Mouse (Mus musculus): Measurements from ENCODE around the gene Olfr167.
"Not testable (repeated sequence)": the region's sequence is repeated elsewhere in the genome, so short reads cannot be mapped to it uniquely, and the experiment has no call there.

Olfr167 gene

GRCm38 (mm10) chr16:19522166-19522565 lies at the start of gene Olfr167:
Olfr167 (minus strand) TSS chr16:19522266.
- in situ Hi-C loops (cut with MboI, MseI), result loop anchor here (25.0 kb wide), 1 partner anchor 540 kb away; no protein-coding TSS in a partner anchor

GRCm38 (mm10) chr16:19571709-19572108 lies 49.6 kb upstream of the Olfr167 start, which contains the start of gene Olfr169:
Olfr169 (minus strand) TSS chr16:19571809.
- in situ Hi-C loops (cut with MboI, MseI), result not testable (repeated sequence)

GRCm38 (mm10) chr16:19553429-19553828 lies 31.4 kb upstream of the Olfr167 start:
- in situ Hi-C loops (cut with MboI, MseI), result not testable (repeated sequence)

- in situ Hi-C loops (cut with MboI, MseI), result not testable (repeated sequence)
Measured at GRCm38 (mm10) chr16:19552246-19552645, 30.2 kb upstream of the Olfr167 start.

- in situ Hi-C loops (cut with MboI, MseI), result no loop called here
Measured at GRCm38 (mm10) chr16:19535455-19535854, 13.4 kb upstream of the Olfr167 start, which contains the start of gene Olfr168. Olfr168 (minus strand) TSS chr16:19535555.

GRCm38 (mm10) chr16:19483394-19483793 lies 38.7 kb downstream of the Olfr167 start, which contains the start of gene Olfr166:
Olfr166 (plus strand) TSS chr16:19483694.
- in situ Hi-C loops (cut with MboI, MseI), result no loop called here

- in situ Hi-C loops (cut with MboI, MseI), result no loop called here
Measured at GRCm38 (mm10) chr16:19464365-19464764, 57.7 kb downstream of the Olfr167 start.

Data from regulatory T cell (primary cell).